Mouse (Mus musculus): ENCODE data around the gene Zfand3. TPM values are rescaled to one million over a fixed set of nuclear protein-coding genes. Genes with fewer than 3 reads are reported as not detected.

The Zfand3 gene
- polyA plus RNA-seq, 1 experiment from 2014 or later: 62.8 TPM

- no peak overlapping the region for H3K4me3 ChIP-seq
- WGBS: 86% methylated on average over 6 of the region's 6 CpGs
- H3K36me3 ChIP-seq: no peaks in the 10 kb centered on the region
- peaks cover 47% of the 10 kb centered on the region for H3K4me1 ChIP-seq
- no peak overlapping the region for H3K27ac ChIP-seq
- DNase-seq (ENCODE audit: low spot score): no peak
- H3K9me3 ChIP-seq (replicated peaks): no peaks in the 10 kb centered on the region
- no peaks in the 10 kb centered on the region for H3K27me3 ChIP-seq (ENCODE audit: low read depth, poor library complexity, severe bottlenecking)
Observed at GRCm38 (mm10) chr17:30241061-30241460, 236.5 kb downstream of the Zfand3 start.

GRCm38 (mm10) chr17:30241720-30242322 is 237.3 kb downstream of the Zfand3 start:
- H3K27ac ChIP-seq: no peak overlapping the region
- no peak overlapping the region for H3K4me3 ChIP-seq
- WGBS: 84% methylated on average over 17 of the region's 17 CpGs
- DNase-seq (ENCODE audit: low spot score): no peak
- H3K4me1 ChIP-seq: peaks cover 50% of the 10 kb centered on the region
- no peaks in the 10 kb centered on the region for H3K27me3 ChIP-seq (ENCODE audit: low read depth, poor library complexity, severe bottlenecking)
- H3K36me3 ChIP-seq: no peaks in the 10 kb centered on the region
- H3K9me3 ChIP-seq (replicated peaks): no peaks in the 10 kb centered on the region

GRCm38 (mm10) chr17:30242647-30243046 is 238.1 kb downstream of the Zfand3 start:
- WGBS: 93% methylated on average over 4 of the region's 4 CpGs
- H3K4me3 ChIP-seq: no peak overlapping the region
- no peak for DNase-seq (ENCODE audit: low spot score)
- H3K27me3 ChIP-seq (ENCODE audit: low read depth, poor library complexity, severe bottlenecking): no peaks in the 10 kb centered on the region
- 0 out of 2 replicates have a peak overlapping the region, but pooled peaks have one; percentile 19 for H3K27ac ChIP-seq
- H3K9me3 ChIP-seq (replicated peaks): no peaks in the 10 kb centered on the region
- peaks cover 53% of the 10 kb centered on the region for H3K4me1 ChIP-seq
- H3K36me3 ChIP-seq: no peaks in the 10 kb centered on the region

- H3K4me3 ChIP-seq: no peak overlapping the region
- DNase-seq (ENCODE audit: low spot score): no peak
- no peaks in the 10 kb centered on the region for H3K9me3 ChIP-seq (replicated peaks)
- WGBS: 75% methylated on average over 7 of the region's 7 CpGs
- H3K36me3 ChIP-seq: no peaks in the 10 kb centered on the region
- H3K27me3 ChIP-seq (ENCODE audit: low read depth, poor library complexity, severe bottlenecking): no peaks in the 10 kb centered on the region
- no peak overlapping the region for H3K27ac ChIP-seq
- H3K4me1 ChIP-seq: peaks cover 57% of the 10 kb centered on the region
Observed at GRCm38 (mm10) chr17:30243540-30243939, 239.0 kb downstream of the Zfand3 start.

GRCm38 (mm10) chr17:30244651-30245307 is 240.2 kb downstream of the Zfand3 start:
- 80% methylated on average over 14 of the region's 14 CpGs for WGBS
- Histone ChIP-seq H3K27me3 (ENCODE audit: low read depth, poor library complexity, severe bottlenecking) (no peaks in the 10 kb centered on the region), H3K36me3 (no peaks in the 10 kb centered on the region), H3K4me1 (peaks cover 57% of the 10 kb centered on the region), H3K27ac (peak overlapping the region; percentile 40; the same call in 1 of the 2 replicates), H3K4me3 (no peak overlapping the region), H3K9me3 (replicated peaks) (no peaks in the 10 kb centered on the region)
- DNase-seq (ENCODE audit: low spot score): no peak

GRCm38 (mm10) chr17:30245308-30245706 is 240.8 kb downstream of the Zfand3 start:
- no peaks in the 10 kb centered on the region for H3K36me3 ChIP-seq
- peaks cover 59% of the 10 kb centered on the region for H3K4me1 ChIP-seq
- 75% methylated on average over 10 of the region's 10 CpGs for WGBS
- no peaks in the 10 kb centered on the region for H3K27me3 ChIP-seq (ENCODE audit: low read depth, poor library complexity, severe bottlenecking)
- no peak overlapping the region for H3K4me3 ChIP-seq
- H3K9me3 ChIP-seq (replicated peaks): no peaks in the 10 kb centered on the region
- no peak for DNase-seq (ENCODE audit: low spot score)
- no peak overlapping the region for H3K27ac ChIP-seq

- 81% methylated on average over 5 of the region's 5 CpGs for WGBS
- Histone ChIP-seq H3K27me3 (ENCODE audit: low read depth, poor library complexity, severe bottlenecking) (no peaks in the 10 kb centered on the region), H3K4me3 (no peak overlapping the region), H3K27ac (no peak overlapping the region), H3K36me3 (no peaks in the 10 kb centered on the region), H3K4me1 (peaks cover 37% of the 10 kb centered on the region), H3K9me3 (replicated peaks) (no peaks in the 10 kb centered on the region)
- no peak for DNase-seq (ENCODE audit: low spot score)
Observed at GRCm38 (mm10) chr17:30253028-30253427, 248.5 kb downstream of the Zfand3 start.

- Histone ChIP-seq H3K36me3 (no peaks in the 10 kb centered on the region), H3K4me1 (peaks cover 41% of the 10 kb centered on the region), H3K27me3 (ENCODE audit: low read depth, poor library complexity, severe bottlenecking) (no peaks in the 10 kb centered on the region), H3K27ac (no peak overlapping the region; the same call in 1 of the 2 replicates), H3K9me3 (replicated peaks) (no peaks in the 10 kb centered on the region), H3K4me3 (no peak overlapping the region)
- WGBS: 60% methylated on average over 7 of the region's 7 CpGs
- DNase-seq (ENCODE audit: low spot score): no peak
Observed at GRCm38 (mm10) chr17:30253924-30254323, 249.4 kb downstream of the Zfand3 start.

GRCm38 (mm10) chr17:30255928-30256560 is 251.5 kb downstream of the Zfand3 start:
- Histone ChIP-seq H3K9me3 (replicated peaks) (no peaks in the 10 kb centered on the region), H3K36me3 (no peaks in the 10 kb centered on the region), H3K4me3 (no peak overlapping the region), H3K4me1 (peaks cover 49% of the 10 kb centered on the region), H3K27me3 (ENCODE audit: low read depth, poor library complexity, severe bottlenecking) (no peaks in the 10 kb centered on the region), H3K27ac (no peak overlapping the region; the same call in 1 of the 2 replicates)
- no peak for DNase-seq (ENCODE audit: low spot score)
- WGBS: 78% methylated on average over 8 of the region's 8 CpGs

- no peaks in the 10 kb centered on the region for H3K36me3 ChIP-seq
- peaks cover 74% of the 10 kb centered on the region for H3K4me1 ChIP-seq
- H3K9me3 ChIP-seq (replicated peaks): no peaks in the 10 kb centered on the region
- WGBS: 80% methylated on average over 4 of the region's 4 CpGs
- no peak for DNase-seq (ENCODE audit: low spot score)
- no peaks in the 10 kb centered on the region for H3K27me3 ChIP-seq (ENCODE audit: low read depth, poor library complexity, severe bottlenecking)
- H3K27ac ChIP-seq: no peak overlapping the region
- no peak overlapping the region for H3K4me3 ChIP-seq
Observed at GRCm38 (mm10) chr17:30258480-30258879, 253.9 kb downstream of the Zfand3 start.

- Histone ChIP-seq H3K4me3 (no peak overlapping the region), H3K4me1 (peaks cover 68% of the 10 kb centered on the region)
- 83% methylated on average over 6 of the region's 6 CpGs for WGBS
Observed at GRCm38 (mm10) chr17:30259938-30260337, 255.4 kb downstream of the Zfand3 start.

More at GRCm38 (mm10) chr17:30259938-30260337, 255.4 kb downstream of the Zfand3 start:
- Histone ChIP-seq H3K27me3 (ENCODE audit: low read depth, poor library complexity, severe bottlenecking) (no peaks in the 10 kb centered on the region), H3K27ac (no peak overlapping the region), H3K36me3 (no peaks in the 10 kb centered on the region), H3K9me3 (replicated peaks) (no peaks in the 10 kb centered on the region)
- DNase-seq (ENCODE audit: low spot score): no peak

All from limb, embryonic 10.5 days (tissue).